Mouse (Mus musculus) forebrain, embryonic 13.5 days (tissue): ENCODE results near the gene Yes1. TPM values are rescaled to one million over a fixed set of nuclear protein-coding genes. Genes with fewer than 3 reads are reported as not detected.
"Not testable (repeated sequence)": the region's sequence is repeated elsewhere in the genome, so short reads cannot be mapped to it uniquely, and the experiment has no call there.

Source experiments
- ATAC-seq: fragments of 200-750 bp; cut with Nextera tagmentation; 2 replicates; pipeline ENCODE4 v1.8.0; 2017
- H3K27ac ChIP-seq: fragments of 300-500 bp; sonication (generic); 2 replicates; pipeline ENCODE4 v1.5.1; 2015; ENCODE audit warnings: inconsistent platforms, mild to moderate bottlenecking, moderate library complexity
- H3K27me3 ChIP-seq: fragments of 300-500 bp; sonication (generic); 2 replicates; pipeline ENCODE4 v1.6.1; 2015; ENCODE audit warnings: mild to moderate bottlenecking, inconsistent platforms
- H3K36me3 ChIP-seq: fragments of 300-500 bp; sonication (generic); 2 replicates; pipeline ENCODE4 v1.6.1; 2015; ENCODE audit warnings: mild to moderate bottlenecking, inconsistent platforms; ENCODE audit not compliant: poor library complexity, severe bottlenecking
- H3K4me1 ChIP-seq: fragments of 300-500 bp; sonication (generic); 2 replicates; pipeline ENCODE4 v1.6.1; 2015; ENCODE audit warnings: inconsistent platforms
- H3K4me2 ChIP-seq: fragments of 300-500 bp; sonication (generic); 2 replicates; pipeline ENCODE4 v1.6.1; 2015; ENCODE audit warnings: inconsistent platforms, mild to moderate bottlenecking, moderate library complexity
- H3K4me3 ChIP-seq: fragments of 300-500 bp; sonication (generic); 2 replicates; pipeline ENCODE4 v1.5.1; 2015; ENCODE audit warnings: mild to moderate bottlenecking, inconsistent platforms
- H3K9ac ChIP-seq: fragments of 300-500 bp; sonication (generic); 2 replicates; pipeline ENCODE4 v1.6.1; 2015; ENCODE audit warnings: mild to moderate bottlenecking, inconsistent platforms
- H3K9me3 ChIP-seq: fragments of 300-500 bp; sonication (generic); replicated peaks from 2 replicates; pipeline ENCODE4 v1.6.1; 2016; ENCODE audit warnings: inconsistent platforms
- WGBS: fragments of 180-500 bp; shearing (Covaris S2); methylation state at CpG from one replicate; pipeline ENCODE4 v1.1.7; 2015; 5-methylcytosine and 5-hydroxymethylcytosine counted together
- polyA plus RNA-seq: library from polyadenylated mRNA; unstranded; fragments of >200 nt; fragmentation: Nextera tagmentation; extraction: Ambion mirVana; gene quantifications from 2 replicates; pipeline ENCODE4 v1.2.1, GENCODE M21; 2015

Yes1 gene
- polyA plus RNA-seq, 1 experiment from 2014 or later: 24.8 TPM

- 46% methylated on average over 4 of the region's 4 CpGs for WGBS
- Histone ChIP-seq H3K27me3 (no peaks in the 10 kb centered on the region), H3K27ac (peak overlapping the region; percentile 73), H3K9me3 (no peaks in the 10 kb centered on the region), H3K4me3 (no peak overlapping the region), H3K36me3 (no peaks in the 10 kb centered on the region), H3K9ac (no peak overlapping the region), H3K4me1 (peaks cover 30% of the 10 kb centered on the region), H3K4me2 (peak overlapping the region; percentile 25)
- ATAC-seq: peak; percentile 63
Observed at GRCm38 (mm10) chr5:32614691-32615090, 3.7 kb downstream of the Yes1 start.

GRCm38 (mm10) chr5:32616489-32616888 is 5.5 kb downstream of the Yes1 start:
- not testable (repeated sequence) for H3K4me3 ChIP-seq, H3K27ac ChIP-seq, H3K36me3 ChIP-seq, H3K9ac ChIP-seq, ATAC-seq, H3K9me3 ChIP-seq, H3K27me3 ChIP-seq, H3K4me2 ChIP-seq
- peaks cover 25% of the 10 kb centered on the region for H3K4me1 ChIP-seq
- 88% methylated on average over 7 of the region's 7 CpGs for WGBS

- Histone ChIP-seq H3K9ac (no peak overlapping the region), H3K27me3 (no peaks in the 10 kb centered on the region), H3K4me2 (no peak overlapping the region), H3K36me3 (no peaks in the 10 kb centered on the region), H3K27ac (no peak overlapping the region), H3K4me1 (peaks cover 16% of the 10 kb centered on the region), H3K9me3 (no peaks in the 10 kb centered on the region), H3K4me3 (no peak overlapping the region)
- WGBS: 90% methylated on average over 1 of the region's 1 CpGs
- no peak for ATAC-seq
Observed at GRCm38 (mm10) chr5:32617851-32618250, 6.9 kb downstream of the Yes1 start.

- Histone ChIP-seq H3K4me2 (no peak overlapping the region), H3K27ac (no peak overlapping the region), H3K4me1 (no peaks in the 10 kb centered on the region), H3K36me3 (no peaks in the 10 kb centered on the region), H3K9ac (no peak overlapping the region), H3K4me3 (no peak overlapping the region), H3K9me3 (no peaks in the 10 kb centered on the region), H3K27me3 (no peaks in the 10 kb centered on the region)
- ATAC-seq: no peak
Observed at GRCm38 (mm10) chr5:32623649-32624048, 12.7 kb downstream of the Yes1 start.

GRCm38 (mm10) chr5:32624777-32625176 is 13.8 kb downstream of the Yes1 start:
- Histone ChIP-seq H3K36me3 (no peaks in the 10 kb centered on the region), H3K27me3 (no peaks in the 10 kb centered on the region), H3K4me2 (no peak overlapping the region), H3K27ac (no peak overlapping the region), H3K4me1 (no peaks in the 10 kb centered on the region), H3K9me3 (no peaks in the 10 kb centered on the region), H3K4me3 (no peak overlapping the region), H3K9ac (no peak overlapping the region)
- ATAC-seq: no peak
- 90% methylated on average over 2 of the region's 2 CpGs for WGBS

- Histone ChIP-seq H3K27ac (no peak overlapping the region), H3K4me1 (no peaks in the 10 kb centered on the region), H3K36me3 (no peaks in the 10 kb centered on the region), H3K9ac (no peak overlapping the region), H3K4me3 (no peak overlapping the region), H3K9me3 (no peaks in the 10 kb centered on the region), H3K4me2 (no peak overlapping the region), H3K27me3 (no peaks in the 10 kb centered on the region)
- ATAC-seq: no peak
Observed at GRCm38 (mm10) chr5:32633185-32633584, 22.2 kb downstream of the Yes1 start.

DNA sequence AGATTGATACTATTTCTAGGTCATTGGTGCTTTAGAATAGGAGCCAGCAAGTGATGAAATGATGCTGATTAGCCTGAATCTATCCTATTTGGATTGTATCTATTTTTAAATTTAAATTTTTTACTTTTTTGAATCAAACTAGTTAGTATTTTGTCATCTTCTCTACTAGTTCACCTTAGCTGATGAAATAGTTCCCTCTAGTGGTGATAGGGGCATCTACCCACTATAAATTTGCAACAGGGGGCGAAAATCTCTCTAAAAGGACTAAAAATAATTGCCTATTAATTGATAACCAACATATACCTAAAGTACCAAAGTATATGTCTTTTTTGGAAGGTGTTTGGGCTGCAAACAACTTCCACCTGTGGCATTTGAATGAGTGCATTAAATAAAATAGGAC is 46.4 kb downstream of the Yes1 start:
- ATAC-seq: no peak
- Histone ChIP-seq H3K9ac (no peak overlapping the region), H3K27ac (no peak overlapping the region), H3K4me2 (no peak overlapping the region), H3K27me3 (no peaks in the 10 kb centered on the region), H3K4me3 (no peak overlapping the region), H3K36me3 (peaks cover 14% of the 10 kb centered on the region), H3K4me1 (no peaks in the 10 kb centered on the region), H3K9me3 (no peaks in the 10 kb centered on the region)
- 53% methylated on average over 1 of the region's 1 CpGs for whole genome bisulfite sequencing

- H3K36me3 ChIP-seq: peaks cover 5% of the 10 kb centered on the region
- no peak overlapping the region for H3K4me2 ChIP-seq
- no peaks in the 10 kb centered on the region for H3K9me3 ChIP-seq
- H3K4me1 ChIP-seq: no peaks in the 10 kb centered on the region
- no peaks in the 10 kb centered on the region for H3K27me3 ChIP-seq
- H3K9ac ChIP-seq: no peak overlapping the region
- H3K4me3 ChIP-seq: no peak overlapping the region
- WGBS: 39% methylated on average over 2 of the region's 2 CpGs
- H3K27ac ChIP-seq: no peak overlapping the region
- ATAC-seq: no peak
Observed at GRCm38 (mm10) chr5:32682475-32682874, 71.5 kb downstream of the Yes1 start.

GRCm38 (mm10) chr5:32693411-32693810 is 82.4 kb downstream of the Yes1 start:
- Histone ChIP-seq H3K9me3 (no peaks in the 10 kb centered on the region), H3K36me3 (no peaks in the 10 kb centered on the region), H3K27me3 (no peaks in the 10 kb centered on the region), H3K27ac (no peak overlapping the region), H3K4me2 (no peak overlapping the region), H3K4me3 (no peak overlapping the region), H3K4me1 (no peaks in the 10 kb centered on the region), H3K9ac (no peak overlapping the region)
- ATAC-seq: no peak
- WGBS: 65% methylated on average over 2 of the region's 2 CpGs

DNA sequence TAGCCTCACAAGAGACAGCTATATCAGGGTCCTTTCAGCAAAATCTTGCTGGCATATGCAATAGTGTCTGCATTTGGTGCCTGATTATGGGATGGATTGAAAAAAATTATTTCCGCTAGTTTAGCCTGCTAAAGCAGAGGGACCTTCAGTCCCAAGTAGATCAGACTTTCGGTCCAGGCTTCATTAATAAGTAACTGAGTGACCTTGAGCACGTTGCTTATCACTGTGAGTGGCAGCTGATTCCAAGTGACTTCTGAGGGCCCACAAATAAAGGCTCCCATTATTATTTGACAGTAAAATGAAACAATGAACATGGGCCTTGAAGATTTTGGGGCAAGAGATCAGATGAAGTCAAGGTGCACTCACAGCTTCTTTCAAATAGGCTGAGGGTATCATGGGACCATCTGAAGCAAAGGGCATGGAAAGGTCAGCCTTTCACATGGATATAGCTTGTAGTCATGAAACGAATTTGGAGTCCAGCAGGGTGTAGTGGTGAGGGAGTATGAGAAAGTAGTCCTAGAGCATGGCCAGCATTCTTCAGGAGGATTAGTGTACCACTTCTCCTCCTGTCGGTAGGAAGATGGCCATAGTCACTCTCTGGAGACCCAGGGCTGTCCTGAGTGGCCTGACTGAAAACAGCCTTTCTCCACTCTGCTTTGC is 86.4 kb downstream of the Yes1 start:
- Histone ChIP-seq H3K4me3 (no peak overlapping the region), H3K4me1 (no peaks in the 10 kb centered on the region), H3K9ac (no peak overlapping the region), H3K27ac (no peak overlapping the region), H3K36me3 (no peaks in the 10 kb centered on the region), H3K27me3 (no peaks in the 10 kb centered on the region), H3K4me2 (no peak overlapping the region), H3K9me3 (no peaks in the 10 kb centered on the region)
- WGBS: 80% methylated on average over 5 of the region's 5 CpGs
- no peak for ATAC-seq

- Histone ChIP-seq H3K27me3 (no peaks in the 10 kb centered on the region), H3K4me1 (no peaks in the 10 kb centered on the region), H3K27ac (no peak overlapping the region), H3K36me3 (no peaks in the 10 kb centered on the region), H3K9me3 (no peaks in the 10 kb centered on the region), H3K4me3 (no peak overlapping the region), H3K4me2 (no peak overlapping the region), H3K9ac (no peak overlapping the region)
- no peak for ATAC-seq
- WGBS: 91% methylated on average over 2 of the region's 2 CpGs
Observed at GRCm38 (mm10) chr5:32706226-32706780, 95.3 kb downstream of the Yes1 start.

GRCm38 (mm10) chr5:32711485-32711884 is 100.5 kb downstream of the Yes1 start:
- no peaks in the 10 kb centered on the region for H3K27me3 ChIP-seq
- no peak overlapping the region for H3K27ac ChIP-seq
- H3K4me3 ChIP-seq: no peak overlapping the region
- H3K4me2 ChIP-seq: no peak overlapping the region
- WGBS: 74% methylated on average over 5 of the region's 5 CpGs
- ATAC-seq: no peak
- no peaks in the 10 kb centered on the region for H3K9me3 ChIP-seq
- H3K9ac ChIP-seq: no peak overlapping the region
- no peaks in the 10 kb centered on the region for H3K36me3 ChIP-seq
- H3K4me1 ChIP-seq: peaks cover 11% of the 10 kb centered on the region
